Mouse (Mus musculus): ENCODE data around the gene Uqcrc2. TPM values are rescaled to one million over a fixed set of nuclear protein-coding genes. Genes with fewer than 3 reads are reported as not detected.

Uqcrc2 gene
- total and polyA plus RNA-seq, 3 experiments = 11.3 to 225 (median 213) TPM

- Histone ChIP-seq H3K27me3 (ENCODE audit: insufficient read depth, low read length) (no peaks in the 10 kb centered on the region), H3K36me3 (replicated peaks) (peaks cover 48% of the 10 kb centered on the region), H3K9me3 (replicated peaks) (no peaks in the 10 kb centered on the region), H3K4me3 (ENCODE audit: low read depth, low read length) (no peak overlapping the region), H3K4me1 (ENCODE audit: insufficient read depth, low read depth, low read length) (peaks cover 59% of the 10 kb centered on the region)
- ATAC-seq (ENCODE audit: extremely low read depth, insufficient number of reproducible peaks, low FRiP score, poor library complexity, severe bottlenecking) (peak; percentile 72), DNase-seq (ENCODE audit: low spot score) (no peak)
- no peak for TF ChIP-seq CTCF (IDR thresholded peaks at IDR 0.05; ENCODE audit: low read depth, low read length)
- no peak for TF ChIP-seq GATA2 (IDR thresholded peaks at IDR 0.05; ENCODE audit: borderline replicate concordance, low read depth, low read length)
- no peak for TF ChIP-seq POLR2AphosphoS5 (IDR thresholded peaks at IDR 0.05; ENCODE audit: insufficient replicate concordance, low read depth, low read length)
- no peak; the same call in 1 of the 2 replicates for TF ChIP-seq TAL1 (conservative IDR thresholded peaks at IDR 0.05; ENCODE audit: low read depth, low read length)
- no peak for TF ChIP-seq GATA1 (IDR thresholded peaks at IDR 0.05; ENCODE audit: borderline replicate concordance, low read length)
Measured at GRCm38 (mm10) chr7:120695641-120696040, 60.7 kb downstream of the Uqcrc2 start.

- Histone ChIP-seq H3K4me1 (ENCODE audit: insufficient read depth, low read depth, low read length) (peaks cover 63% of the 10 kb centered on the region), H3K27me3 (ENCODE audit: insufficient read depth, low read length) (no peaks in the 10 kb centered on the region), H3K36me3 (replicated peaks) (peaks cover 49% of the 10 kb centered on the region), H3K4me3 (ENCODE audit: low read depth, low read length) (peak overlapping the region; percentile 18; the same call in 1 of the 2 replicates), H3K9me3 (replicated peaks) (no peaks in the 10 kb centered on the region)
- DNase-seq (ENCODE audit: low spot score) = no peak
- no peak for ATAC-seq (ENCODE audit: extremely low read depth, insufficient number of reproducible peaks, low FRiP score, poor library complexity, severe bottlenecking)
- TF ChIP-seq TAL1 (conservative IDR thresholded peaks at IDR 0.05; ENCODE audit: low read depth, low read length) = no peak
- no peak for TF ChIP-seq POLR2AphosphoS5 (IDR thresholded peaks at IDR 0.05; ENCODE audit: insufficient replicate concordance, low read depth, low read length)
- no peak for TF ChIP-seq GATA1 (IDR thresholded peaks at IDR 0.05; ENCODE audit: borderline replicate concordance, low read length)
- TF ChIP-seq CTCF (IDR thresholded peaks at IDR 0.05; ENCODE audit: low read depth, low read length) = no peak
- no peak for TF ChIP-seq GATA2 (IDR thresholded peaks at IDR 0.05; ENCODE audit: borderline replicate concordance, low read depth, low read length)
Measured at GRCm38 (mm10) chr7:120696331-120696730, 61.4 kb downstream of the Uqcrc2 start.

GRCm38 (mm10) chr7:120699586-120699985, 64.6 kb downstream of the Uqcrc2 start:
- Histone ChIP-seq H3K36me3 (replicated peaks) (peaks cover 41% of the 10 kb centered on the region), H3K4me3 (ENCODE audit: low read depth, low read length) (no peak overlapping the region), H3K27me3 (ENCODE audit: insufficient read depth, low read length) (no peaks in the 10 kb centered on the region), H3K9me3 (replicated peaks) (no peaks in the 10 kb centered on the region), H3K4me1 (ENCODE audit: insufficient read depth, low read depth, low read length) (peaks cover 63% of the 10 kb centered on the region)
- ATAC-seq (ENCODE audit: extremely low read depth, insufficient number of reproducible peaks, low FRiP score, poor library complexity, severe bottlenecking) (no peak), DNase-seq (ENCODE audit: low spot score) (no peak)
- TF ChIP-seq POLR2AphosphoS5 (IDR thresholded peaks at IDR 0.05; ENCODE audit: insufficient replicate concordance, low read depth, low read length) (no peak), TAL1 (conservative IDR thresholded peaks at IDR 0.05; ENCODE audit: low read depth, low read length) (no peak), GATA1 (IDR thresholded peaks at IDR 0.05; ENCODE audit: borderline replicate concordance, low read length) (no peak), GATA2 (IDR thresholded peaks at IDR 0.05; ENCODE audit: borderline replicate concordance, low read depth, low read length) (no peak), CTCF (IDR thresholded peaks at IDR 0.05; ENCODE audit: low read depth, low read length) (no peak)

GRCm38 (mm10) chr7:120703888-120704287, 68.9 kb downstream of the Uqcrc2 start:
- no peaks in the 10 kb centered on the region for H3K27me3 ChIP-seq (ENCODE audit: insufficient read depth, low read length)
- H3K36me3 ChIP-seq (replicated peaks) = peaks cover 35% of the 10 kb centered on the region
- H3K4me3 ChIP-seq (ENCODE audit: low read depth, low read length) = no peak overlapping the region
- ATAC-seq (ENCODE audit: extremely low read depth, insufficient number of reproducible peaks, low FRiP score, poor library complexity, severe bottlenecking) = no peak
- no peaks in the 10 kb centered on the region for H3K9me3 ChIP-seq (replicated peaks)
- TF ChIP-seq TAL1 (conservative IDR thresholded peaks at IDR 0.05; ENCODE audit: low read depth, low read length) = no peak
- TF ChIP-seq CTCF (IDR thresholded peaks at IDR 0.05; ENCODE audit: low read depth, low read length) = no peak
- no peak for TF ChIP-seq POLR2AphosphoS5 (IDR thresholded peaks at IDR 0.05; ENCODE audit: insufficient replicate concordance, low read depth, low read length)
- TF ChIP-seq GATA1 (IDR thresholded peaks at IDR 0.05; ENCODE audit: borderline replicate concordance, low read length) = no peak
- no peak for TF ChIP-seq GATA2 (IDR thresholded peaks at IDR 0.05; ENCODE audit: borderline replicate concordance, low read depth, low read length)
- peaks cover 40% of the 10 kb centered on the region for H3K4me1 ChIP-seq (ENCODE audit: insufficient read depth, low read depth, low read length)
- DNase-seq (ENCODE audit: low spot score) = no peak

Other genes starting within 250 kb of the Uqcrc2 start
- gene Abca16, start 225.5 kb upstream of the Uqcrc2 start, total RNA-seq (2014; fragmentation: Nextera tagmentation) = not detected in 2 replicates
- gene Abca16, start 225.5 kb upstream of the Uqcrc2 start, total RNA-seq (2017) = 0.06 and 0.22 TPM in 2 replicates
- gene Abca16, start 225.5 kb upstream of the Uqcrc2 start, polyA plus RNA-seq (2012) = not detected in 2 replicates
- not detected in 2 replicates for gene Pdzd9, start 35.2 kb downstream of the Uqcrc2 start, total RNA-seq (2014; fragmentation: Nextera tagmentation)
- 0.38 and 0.46 TPM in 2 replicates for gene Pdzd9, start 35.2 kb downstream of the Uqcrc2 start, total RNA-seq (2017)
- not detected in 2 replicates for gene Pdzd9, start 35.2 kb downstream of the Uqcrc2 start, polyA plus RNA-seq (2012)
- gene Mosmo, start 42.4 kb downstream of the Uqcrc2 start, total RNA-seq (2014; fragmentation: Nextera tagmentation) = 81.1 and 127 TPM in 2 replicates
- gene Mosmo, start 42.4 kb downstream of the Uqcrc2 start, total RNA-seq (2017) = 39.3 and 44.5 TPM in 2 replicates
- gene Mosmo, start 42.4 kb downstream of the Uqcrc2 start, polyA plus RNA-seq (2012) = 30.4 and 41.0 TPM in 2 replicates
- gene Vwa3a, start 104.1 kb downstream of the Uqcrc2 start, total RNA-seq (2014; fragmentation: Nextera tagmentation) = not detected in 2 replicates
- gene Vwa3a, start 104.1 kb downstream of the Uqcrc2 start, total RNA-seq (2017) = 0.11 TPM in 1 of 2 replicates, not detected in the other
- not detected in 2 replicates for gene Vwa3a, start 104.1 kb downstream of the Uqcrc2 start, polyA plus RNA-seq (2012)
- gene Gm5737, start 177.2 kb downstream of the Uqcrc2 start, total RNA-seq (2014; fragmentation: Nextera tagmentation) = not detected in 2 replicates
- gene Gm5737, start 177.2 kb downstream of the Uqcrc2 start, total RNA-seq (2017) = not detected in 2 replicates
- gene Gm5737, start 177.2 kb downstream of the Uqcrc2 start, polyA plus RNA-seq (2012) = not detected in 2 replicates
- gene Eef2k, start 207.7 kb downstream of the Uqcrc2 start, total RNA-seq (2014; fragmentation: Nextera tagmentation) = 62.3 and 72.9 TPM in 2 replicates
- gene Eef2k, start 207.7 kb downstream of the Uqcrc2 start, total RNA-seq (2017) = 185 and 189 TPM in 2 replicates
- 89.8 and 107 TPM in 2 replicates for gene Eef2k, start 207.7 kb downstream of the Uqcrc2 start, polyA plus RNA-seq (2012)

All from G1E (cell line).